Mouse (Mus musculus) kidney, adult 2 months (tissue): Measurements from ENCODE around the gene Dcp1a. TPM values are rescaled to one million over a fixed set of nuclear protein-coding genes. Genes with fewer than 3 reads are reported as not detected.

Experiments used
- DNase-seq: peaks from one replicate; pipeline ENCODE4 v3.0.0; 2021
- H3K27ac ChIP-seq: fragments of 200-500 bp; 2 replicates; pipeline ENCODE4 v1.5.1; 2012; ENCODE audit warnings: low read depth, low read length, control low read depth, inconsistent platforms; ENCODE audit not compliant: insufficient read depth
- H3K27me3 ChIP-seq: fragments of 200-500 bp; replicated peaks from 2 replicates; pipeline ENCODE4 v1.6.1; 2012; ENCODE audit warnings: mild to moderate bottlenecking, moderate library complexity, low read length, inconsistent platforms; ENCODE audit not compliant: control insufficient read depth, insufficient read depth
- H3K36me3 ChIP-seq: fragments of 200-500 bp; 2 replicates; pipeline ENCODE4 v1.6.1; 2012; ENCODE audit warnings: mild to moderate bottlenecking, moderate library complexity, low read length, inconsistent platforms; ENCODE audit not compliant: control insufficient read depth, insufficient read depth
- H3K4me1 ChIP-seq: fragments of 200-500 bp; 2 replicates; pipeline ENCODE4 v1.6.1; 2011; ENCODE audit warnings: low read length; ENCODE audit not compliant: control insufficient read depth, insufficient read depth
- H3K4me3 ChIP-seq: fragments of 200-500 bp; 2 replicates; pipeline ENCODE4 v1.5.1; 2011; ENCODE audit warnings: mild to moderate bottlenecking, low read depth, low read length, control low read depth; ENCODE audit not compliant: insufficient read depth
- CTCF ChIP-seq: fragments of 200-500 bp; conservative IDR thresholded peaks from 2 replicates; pipeline ENCODE4 v1.5.1; 2011; ENCODE audit warnings: low read depth, mild to moderate bottlenecking, control low read depth, low read length, moderate library complexity, mixed read lengths; ENCODE audit not compliant: insufficient read depth, insufficient read length
- POLR2A ChIP-seq: fragments of 200-500 bp; IDR thresholded peaks from one replicate; pipeline ENCODE4 v1.6.1; 2011; ENCODE audit warnings: low read depth, low read length, control low read depth
- WGBS: fragments of 180-500 bp; shearing (Covaris S2); methylation state at CpG from one replicate; pipeline ENCODE4 v1.1.7; 2018; 5-methylcytosine and 5-hydroxymethylcytosine counted together
- polyA plus RNA-seq: library from polyadenylated mRNA; depleted of rRNA; stranded (reverse); fragments of >200 nt; gene quantifications from 2 replicates; pipeline ENCODE4 v1.2.3, GENCODE M21; 2012; rRNA removed

Gene Dcp1a
- polyA plus RNA-seq, result 18.0 and 24.9 TPM in 2 replicates

DNA sequence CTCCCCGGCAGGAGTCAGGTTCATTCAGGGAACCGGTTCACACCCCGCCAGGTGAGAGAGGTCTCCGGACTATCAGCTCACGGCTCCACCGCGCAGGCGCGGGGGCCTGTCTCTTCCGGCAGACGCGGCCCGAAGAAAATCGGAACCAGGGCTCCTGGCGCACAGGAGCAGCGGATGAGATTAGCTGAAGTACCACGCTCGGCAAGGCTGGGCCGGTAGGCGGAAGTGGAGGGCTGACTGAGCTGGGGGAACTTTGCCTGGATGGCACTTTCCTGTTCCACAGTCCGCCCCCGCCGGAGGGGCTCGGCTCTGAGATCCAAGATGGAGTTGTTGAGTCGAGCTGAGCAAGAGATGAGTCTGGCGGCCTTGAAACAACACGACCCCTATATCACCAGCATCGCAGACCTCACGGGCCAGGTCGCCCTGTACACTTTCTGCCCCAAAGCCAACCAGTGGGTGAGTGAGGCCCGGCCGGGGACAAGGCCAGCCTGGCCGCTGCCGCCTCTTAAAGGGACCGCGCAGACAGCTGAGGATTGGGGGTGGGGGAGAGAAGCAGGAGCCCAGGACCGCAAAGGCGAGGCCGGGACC lies at the start of gene Dcp1a:
Gene Dcp1a, plus strand, starts transcription at position 175 of the 588 bp plus-strand sequence.
- TF ChIP-seq CTCF (no peak), POLR2A (peak; percentile 85)
- peak within 1 kb of the TSS; percentile 77 for H3K4me3 ChIP-seq
- H3K27me3 ChIP-seq, result no peaks in the 10 kb centered on the region
- peak; percentile 98 for DNase-seq
- H3K36me3 ChIP-seq, result no peaks in the 10 kb centered on the region
- H3K4me1 ChIP-seq, result peaks cover 5% of the 10 kb centered on the region; the same call in 1 of the 2 replicates
- under 1% methylated on average over 39 of the region's 39 CpGs for WGBS
- H3K27ac ChIP-seq, result peak within 1 kb of the TSS; percentile 62

GRCm38 (mm10) chr14:30429606-30430005 lies 49.7 kb upstream of the Dcp1a start:
- no peak overlapping the region for H3K4me3 ChIP-seq
- no peaks in the 10 kb centered on the region for H3K36me3 ChIP-seq
- DNase-seq, result peak; percentile 4
- H3K4me1 ChIP-seq, result no peaks in the 10 kb centered on the region
- H3K27me3 ChIP-seq, result no peaks in the 10 kb centered on the region
- WGBS, result 57% methylated on average over 9 of the region's 9 CpGs
- no peak overlapping the region for H3K27ac ChIP-seq
- TF ChIP-seq CTCF (no peak), POLR2A (no peak)

DNA sequence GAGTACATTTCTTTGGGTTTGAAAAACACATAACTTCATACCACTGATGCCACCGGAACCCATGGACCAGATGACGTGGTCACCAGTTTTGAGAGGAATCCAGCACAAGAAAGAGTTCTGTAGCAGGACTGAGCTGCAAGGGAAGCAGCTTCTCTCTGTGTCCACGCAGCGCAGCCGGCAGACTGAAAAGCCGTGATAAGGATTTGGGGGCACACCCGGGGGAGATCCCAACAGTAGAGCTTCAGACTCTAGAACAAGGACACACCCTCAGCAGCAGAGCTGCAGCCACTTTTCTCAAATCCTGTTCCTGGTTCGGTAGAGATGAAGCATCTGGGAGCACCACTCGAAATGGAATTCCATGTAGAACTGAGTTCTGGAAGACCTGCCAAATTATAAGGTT lies 49.3 kb upstream of the Dcp1a start:
- 86% methylated on average over 9 of the region's 9 CpGs for WGBS
- Histone ChIP-seq H3K27ac (no peak overlapping the region), H3K36me3 (no peaks in the 10 kb centered on the region), H3K27me3 (no peaks in the 10 kb centered on the region), H3K4me3 (no peak overlapping the region), H3K4me1 (no peaks in the 10 kb centered on the region)
- no peak for TF ChIP-seq POLR2A
- TF ChIP-seq CTCF, result no peak
- no peak for DNase-seq

GRCm38 (mm10) chr14:30430446-30430845 lies 48.9 kb upstream of the Dcp1a start:
- no peak for DNase-seq
- Histone ChIP-seq H3K27ac (no peak overlapping the region), H3K4me3 (no peak overlapping the region), H3K4me1 (no peaks in the 10 kb centered on the region), H3K27me3 (no peaks in the 10 kb centered on the region), H3K36me3 (no peaks in the 10 kb centered on the region)
- 79% methylated on average over 5 of the region's 5 CpGs for WGBS
- TF ChIP-seq POLR2A (no peak), CTCF (no peak)

- DNase-seq, result no peak
- no peak overlapping the region for H3K4me3 ChIP-seq
- H3K27ac ChIP-seq, result no peak overlapping the region
- no peaks in the 10 kb centered on the region for H3K27me3 ChIP-seq
- no peak for TF ChIP-seq POLR2A
- no peak for TF ChIP-seq CTCF
- H3K4me1 ChIP-seq, result peaks cover 3% of the 10 kb centered on the region; the same call in 1 of the 2 replicates
- no peaks in the 10 kb centered on the region for H3K36me3 ChIP-seq
- WGBS, result 91% methylated on average over 5 of the region's 5 CpGs
Observed at GRCm38 (mm10) chr14:30435316-30435715, 44.0 kb upstream of the Dcp1a start.

DNA sequence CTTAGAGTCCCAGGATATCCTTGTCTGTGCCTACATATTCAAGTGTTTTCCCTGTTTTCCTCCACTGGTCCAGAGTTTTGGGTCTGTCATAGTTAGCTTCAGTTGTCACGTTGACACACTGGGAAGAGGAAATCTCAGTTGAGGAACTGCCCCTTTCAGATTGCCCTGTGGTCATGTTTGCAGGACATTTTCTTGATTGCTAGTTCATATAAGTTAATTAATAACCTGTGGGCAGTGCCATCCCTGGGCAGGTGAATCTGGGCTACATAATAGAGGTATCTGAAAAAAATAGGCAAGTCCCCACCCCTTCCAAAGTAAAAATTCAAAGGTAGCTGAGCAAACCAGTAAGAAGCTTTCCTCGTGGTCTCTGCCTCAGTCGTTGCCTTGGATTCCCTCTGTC lies 39.4 kb upstream of the Dcp1a start:
- no peaks in the 10 kb centered on the region for H3K27me3 ChIP-seq
- no peak for TF ChIP-seq POLR2A
- no peak for TF ChIP-seq CTCF
- no peak overlapping the region for H3K4me3 ChIP-seq
- H3K27ac ChIP-seq, result no peak overlapping the region
- peak; percentile 27 for DNase-seq
- no peaks in the 10 kb centered on the region for H3K36me3 ChIP-seq
- 58% methylated on average over 3 of the region's 3 CpGs for WGBS
- H3K4me1 ChIP-seq, result peaks cover 3% of the 10 kb centered on the region; the same call in 1 of the 2 replicates

GRCm38 (mm10) chr14:30455801-30456595 lies 23.3 kb upstream of the Dcp1a start:
- H3K4me3 ChIP-seq, result no peak overlapping the region
- no peak overlapping the region for H3K27ac ChIP-seq
- H3K27me3 ChIP-seq, result no peaks in the 10 kb centered on the region
- TF ChIP-seq POLR2A, result no peak
- TF ChIP-seq CTCF, result no peak
- H3K4me1 ChIP-seq, result no peaks in the 10 kb centered on the region
- no peaks in the 10 kb centered on the region for H3K36me3 ChIP-seq
- WGBS, result 19% methylated on average over 13 of the region's 13 CpGs
- DNase-seq, result no peak
